Mouse (Mus musculus) stomach, postnatal 0 days (tissue): ENCODE data around the gene Slc45a2. TPM values are rescaled to one million over a fixed set of nuclear protein-coding genes. Genes with fewer than 3 reads are reported as not detected.
"Not testable (repeated sequence)": the region's sequence is repeated elsewhere in the genome, so short reads cannot be mapped to it uniquely, and the experiment has no call there.

Source experiments
- ATAC-seq: fragments of 200-750 bp; cut with Nextera tagmentation; 2 replicates; pipeline ENCODE4 v1.8.0; 2017; ENCODE audit not compliant: low FRiP score, low TSS enrichment
- DNase-seq: peaks from one replicate; pipeline ENCODE4 v3.0.0-alpha.2; 2016; ENCODE audit warnings: low spot score
- H3K27ac ChIP-seq: fragments of 300-500 bp; sonication (generic); replicated peaks from 2 replicates; pipeline ENCODE4 v1.5.1; 2014; ENCODE audit warnings: mild to moderate bottlenecking, control low read depth
- H3K27me3 ChIP-seq: fragments of 300-500 bp; sonication (generic); 2 replicates; pipeline ENCODE4 v1.6.1; 2014; ENCODE audit warnings: low read length; ENCODE audit not compliant: control insufficient read depth, insufficient read depth
- H3K36me3 ChIP-seq: fragments of 300-500 bp; sonication (generic); 2 replicates; pipeline ENCODE4 v1.6.1; 2014; ENCODE audit warnings: low read length, mixed read lengths; ENCODE audit not compliant: control insufficient read depth, insufficient read depth
- H3K4me1 ChIP-seq: fragments of 300-500 bp; sonication (generic); replicated peaks from 2 replicates; pipeline ENCODE4 v1.6.1; 2014; ENCODE audit warnings: antibody characterized with exemption; ENCODE audit not compliant: control insufficient read depth, insufficient read depth
- H3K4me2 ChIP-seq: fragments of 300-500 bp; sonication (generic); replicated peaks from 2 replicates; pipeline ENCODE4 v1.6.1; 2014; ENCODE audit warnings: low read depth, mild to moderate bottlenecking, control low read depth, moderate library complexity
- H3K4me3 ChIP-seq: fragments of 300-500 bp; sonication (generic); 2 replicates; pipeline ENCODE4 v1.5.1; 2014; ENCODE audit warnings: low read depth, low read length, control low read depth
- H3K9ac ChIP-seq: fragments of 300-500 bp; sonication (generic); 2 replicates; pipeline ENCODE4 v1.6.1; 2014; ENCODE audit warnings: mild to moderate bottlenecking, low read length, control low read depth, mixed read lengths
- H3K9me3 ChIP-seq: fragments of 300-500 bp; sonication (generic); 2 replicates; pipeline ENCODE4 v1.6.1; 2016; ENCODE audit warnings: low read length; ENCODE audit not compliant: control insufficient read depth
- CTCF ChIP-seq: IDR thresholded peaks from 2 replicates; pipeline ENCODE4 v1.5.1; 2016; ENCODE audit warnings: antibody characterized with exemption, low read depth, mild to moderate bottlenecking, moderate library complexity
- EP300 ChIP-seq: optimal IDR thresholded peaks from 2 replicates; pipeline ENCODE3; 2016; ENCODE audit warnings: antibody characterized with exemption
- WGBS: fragments of 180-500 bp; shearing (Covaris S2); extraction: QIAGEN DNeasy Blood & Tissue Kit; methylation state at CpG from one replicate; pipeline ENCODE4 v1.1.7; 2014; 5-methylcytosine and 5-hydroxymethylcytosine counted together
- polyA plus RNA-seq: library from polyadenylated mRNA; unstranded; fragments of >200 nt; fragmentation: Nextera tagmentation; extraction: Ambion mirVana; gene quantifications from 2 replicates; pipeline ENCODE4 v1.2.1, GENCODE M21; 2015

The Slc45a2 gene
- polyA plus RNA-seq, 1 experiment from 2014 or later, result not detected

DNA sequence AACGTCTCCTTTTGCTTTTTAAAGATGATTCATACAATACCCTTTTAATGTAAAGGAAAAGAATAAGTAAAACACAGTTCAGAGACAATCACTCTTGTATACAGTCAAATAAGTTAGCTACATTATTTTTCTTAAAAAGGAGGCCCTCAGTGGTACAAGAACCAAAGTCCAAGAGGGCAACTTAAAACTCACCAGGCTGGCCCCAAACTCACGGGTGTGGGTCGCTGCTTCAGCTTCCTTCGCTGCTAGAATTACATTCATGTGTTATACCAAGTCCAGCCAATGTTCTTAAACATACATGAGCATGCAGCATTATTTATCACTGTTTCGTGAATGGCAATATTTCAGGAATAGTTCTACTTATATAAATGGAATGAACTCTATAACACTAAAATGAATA is 29.7 kb upstream of the Slc45a2 start:
- no peak overlapping the region for H3K27ac ChIP-seq
- ATAC-seq (no peak), DNase-seq (no peak)
- H3K9ac ChIP-seq, result no peak overlapping the region
- 77% methylated on average over 5 of the region's 5 CpGs for WGBS
- no peaks in the 10 kb centered on the region for H3K4me1 ChIP-seq
- no peaks in the 10 kb centered on the region for H3K36me3 ChIP-seq
- no peaks in the 10 kb centered on the region for H3K9me3 ChIP-seq
- TF ChIP-seq EP300 (no peak), CTCF (no peak)
- H3K4me3 ChIP-seq, result no peak overlapping the region
- H3K4me2 ChIP-seq, result no peak overlapping the region
- no peaks in the 10 kb centered on the region for H3K27me3 ChIP-seq

DNA sequence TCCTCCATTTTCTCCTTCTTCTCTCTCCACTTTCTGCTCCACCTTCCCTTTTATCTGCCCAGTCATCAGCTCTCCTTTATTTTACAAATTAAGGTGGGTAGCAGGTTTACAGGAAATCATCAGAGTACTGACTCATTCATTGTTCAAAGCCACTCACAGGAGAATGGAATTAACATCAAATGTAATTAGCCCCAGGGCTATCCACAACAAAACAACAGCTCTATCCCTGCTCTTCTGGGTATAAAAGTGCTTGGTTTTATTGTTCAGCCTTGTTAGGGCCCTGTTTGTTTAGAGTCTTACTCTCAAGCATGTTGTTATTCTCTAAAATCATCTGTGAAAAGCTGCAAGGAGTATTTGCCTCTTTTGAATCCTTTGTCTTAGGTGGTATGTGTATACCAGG is 23.4 kb upstream of the Slc45a2 start:
- no peak for ATAC-seq
- TF ChIP-seq CTCF, result no peak
- no peak for TF ChIP-seq EP300

DNA sequence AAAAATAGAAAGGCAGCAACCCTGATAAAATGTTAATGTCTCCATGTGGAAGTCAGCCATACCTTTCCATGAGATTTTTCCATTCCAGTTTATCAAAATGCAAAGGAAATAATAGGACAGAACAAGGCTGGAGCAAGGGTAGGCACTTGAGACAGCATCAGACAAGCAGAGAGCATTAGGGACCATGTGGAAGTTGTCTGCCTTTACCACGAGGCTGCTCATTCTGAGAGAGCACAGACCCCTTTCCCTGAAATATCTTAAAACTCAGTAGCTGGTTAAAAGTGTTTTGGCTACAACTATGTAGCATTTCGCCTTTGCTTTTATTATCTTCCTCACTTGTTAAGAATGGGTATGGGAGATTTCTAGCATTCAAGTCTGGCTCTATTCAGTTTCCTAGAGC is 19.8 kb upstream of the Slc45a2 start:
- H3K9me3 ChIP-seq, result no peaks in the 10 kb centered on the region
- no peak overlapping the region for H3K27ac ChIP-seq
- no peaks in the 10 kb centered on the region for H3K27me3 ChIP-seq
- 0 out of 2 replicates have a peak, but pooled peaks cover 2% of the 10 kb centered on the region for H3K4me1 ChIP-seq
- WGBS, result 62% methylated on average over 2 of the region's 2 CpGs
- no peak overlapping the region for H3K9ac ChIP-seq
- H3K36me3 ChIP-seq, result no peaks in the 10 kb centered on the region
- TF ChIP-seq CTCF (no peak), EP300 (no peak)
- ATAC-seq (no peak), DNase-seq (no peak)
- no peak overlapping the region for H3K4me2 ChIP-seq
- no peak overlapping the region for H3K4me3 ChIP-seq

More for the DNA sequence above, 23.4 kb upstream of the Slc45a2 start:
- no peaks in the 10 kb centered on the region for H3K4me1 ChIP-seq
- H3K9ac ChIP-seq, result no peak overlapping the region
- DNase-seq, result no peak
- no peak overlapping the region for H3K4me3 ChIP-seq
- no peaks in the 10 kb centered on the region for H3K36me3 ChIP-seq
- no peaks in the 10 kb centered on the region for H3K9me3 ChIP-seq
- H3K27me3 ChIP-seq, result no peaks in the 10 kb centered on the region
- no peak overlapping the region for H3K4me2 ChIP-seq
- H3K27ac ChIP-seq, result no peak overlapping the region

DNA sequence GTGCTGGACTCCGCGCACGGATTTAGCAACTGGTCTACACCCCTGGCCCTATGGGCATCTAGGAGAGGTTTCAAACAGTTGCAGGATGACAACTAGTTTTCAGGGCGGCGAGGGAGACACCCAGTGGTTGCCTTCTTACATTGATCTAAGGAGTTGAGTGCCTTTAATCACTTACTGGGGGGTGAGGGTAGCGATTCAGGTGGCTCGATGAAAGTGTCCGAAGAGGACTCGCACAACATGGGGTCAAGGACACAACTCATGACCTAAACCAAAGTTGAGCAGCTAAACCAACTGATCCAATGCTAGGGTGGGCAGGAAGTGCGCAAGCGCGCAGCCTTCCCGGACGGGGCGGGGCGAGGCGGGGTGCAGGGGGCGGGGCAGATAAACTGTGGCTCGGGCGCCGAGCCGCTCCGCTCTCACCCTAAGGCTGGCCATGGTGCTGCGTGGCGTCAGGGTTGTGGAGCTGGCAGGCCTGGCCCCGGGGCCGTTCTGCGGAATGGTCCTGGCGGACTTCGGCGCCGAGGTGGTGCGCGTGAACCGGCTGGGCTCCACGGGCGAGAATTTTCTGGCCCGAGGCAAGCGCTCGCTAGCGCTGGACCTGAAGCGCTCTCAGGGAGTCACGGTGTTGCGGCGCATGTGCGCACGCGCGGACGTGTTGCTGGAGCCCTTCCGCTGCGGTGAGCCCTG is 19.0 kb upstream of the Slc45a2 start, which contains the start of gene Amacr:
Gene Amacr (plus strand): TSS at position 380 of the 687 bp plus-strand sequence.
- Histone ChIP-seq H3K9ac (peak within 1 kb of the TSS; percentile 71), H3K27ac (peak within 1 kb of the TSS; percentile 86), H3K9me3 (no peaks in the 10 kb centered on the region), H3K4me3 (peak within 1 kb of the TSS; percentile 68), H3K4me1 (0 out of 2 replicates have a peak, but pooled peaks cover 2% of the 10 kb centered on the region), H3K36me3 (0 out of 2 replicates have a peak, but pooled peaks cover 2% of the 10 kb centered on the region), H3K4me2 (peak within 1 kb of the TSS; percentile 71), H3K27me3 (no peaks in the 10 kb centered on the region)
- under 1% methylated on average over 47 of the region's 52 CpGs for WGBS
- peak; percentile 94 for DNase-seq
- TF ChIP-seq EP300, result no peak
- peak; percentile 73 for TF ChIP-seq CTCF
- ATAC-seq, result peak; percentile 99

DNA sequence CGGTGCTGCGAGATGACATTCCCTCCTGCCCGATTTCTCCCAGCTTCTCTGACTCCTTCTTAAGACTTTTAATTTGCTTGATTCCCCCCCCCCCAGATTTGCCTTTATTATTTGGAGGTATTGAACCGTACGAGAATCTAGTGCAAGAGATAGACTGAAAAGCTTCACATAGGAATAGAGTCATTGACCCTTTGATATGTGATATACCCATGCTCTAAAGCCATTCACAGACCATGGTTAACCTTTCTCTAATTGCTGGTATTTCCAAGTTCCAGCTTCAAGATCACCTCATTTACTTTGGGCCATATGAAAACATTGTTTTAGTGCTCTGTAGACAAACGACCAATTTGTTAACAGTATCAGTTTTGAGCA is 18.5 kb upstream of the Slc45a2 start:
- no peaks in the 10 kb centered on the region for H3K9me3 ChIP-seq
- 0 out of 2 replicates have a peak, but pooled peaks cover 2% of the 10 kb centered on the region for H3K36me3 ChIP-seq
- H3K4me3 ChIP-seq, result peak overlapping the region; percentile 68
- H3K9ac ChIP-seq, result peak overlapping the region; percentile 71
- DNase-seq (no peak), ATAC-seq (no peak)
- H3K4me1 ChIP-seq, result 0 out of 2 replicates have a peak, but pooled peaks cover 2% of the 10 kb centered on the region
- H3K27me3 ChIP-seq, result no peaks in the 10 kb centered on the region
- H3K4me2 ChIP-seq, result peak overlapping the region; percentile 71
- peak overlapping the region; percentile 86 for H3K27ac ChIP-seq
- 4% methylated on average over 6 of the region's 6 CpGs for WGBS
- TF ChIP-seq CTCF (no peak), EP300 (no peak)

DNA sequence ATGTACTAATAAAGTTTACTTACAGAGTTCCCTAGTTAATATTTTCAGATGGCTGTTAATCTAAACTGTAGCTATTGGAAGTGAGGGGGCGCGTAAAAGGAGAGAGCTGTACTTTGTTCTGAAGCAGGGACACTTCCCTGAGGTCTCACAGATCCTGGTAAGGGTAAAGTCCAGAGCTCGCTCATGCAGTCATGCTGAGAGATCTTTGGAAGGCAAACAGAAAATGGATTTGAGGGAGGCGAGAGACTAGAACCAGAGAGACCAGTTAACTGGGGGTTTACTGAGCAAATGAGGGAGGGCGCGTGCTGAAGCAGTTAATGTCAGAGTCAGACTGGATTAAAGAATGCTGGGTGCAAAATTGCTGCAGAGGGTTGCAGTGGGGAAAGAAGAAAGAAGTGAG is 14.8 kb upstream of the Slc45a2 start:
- Histone ChIP-seq H3K9ac (no peak overlapping the region), H3K9me3 (no peaks in the 10 kb centered on the region), H3K36me3 (0 out of 2 replicates have a peak, but pooled peaks cover 4% of the 10 kb centered on the region), H3K4me1 (0 out of 2 replicates have a peak, but pooled peaks cover 2% of the 10 kb centered on the region), H3K27me3 (no peaks in the 10 kb centered on the region), H3K4me2 (no peak overlapping the region), H3K27ac (no peak overlapping the region), H3K4me3 (no peak overlapping the region)
- DNase-seq, result peak; percentile 20
- 72% methylated on average over 6 of the region's 6 CpGs for WGBS
- no peak for ATAC-seq
- no peak for TF ChIP-seq EP300
- TF ChIP-seq CTCF, result no peak

DNA sequence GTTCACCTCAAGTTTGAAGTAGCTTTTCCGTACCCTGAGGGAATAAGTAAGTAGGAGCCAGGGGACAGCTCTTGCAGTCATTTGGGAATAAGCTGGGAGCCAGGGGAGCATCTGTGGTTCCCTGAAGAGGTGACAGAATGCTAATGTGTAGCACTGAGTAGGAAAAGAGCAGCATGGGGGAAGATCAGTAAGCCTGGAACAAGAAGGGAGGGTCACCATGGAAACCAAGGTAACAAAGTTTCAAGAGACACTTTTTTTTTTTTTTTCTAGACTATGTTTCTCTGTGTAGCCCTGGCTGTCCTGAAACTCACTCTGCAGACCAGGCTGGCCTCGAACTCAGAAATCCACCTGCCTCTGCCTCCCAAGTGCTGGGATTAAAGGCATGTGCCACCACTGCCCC is 14.0 kb upstream of the Slc45a2 start:
- H3K4me3 ChIP-seq, H3K27me3 ChIP-seq, H3K9ac ChIP-seq, H3K27ac ChIP-seq, DNase-seq, H3K4me1 ChIP-seq, H3K36me3 ChIP-seq, ATAC-seq, H3K4me2 ChIP-seq, H3K9me3 ChIP-seq: not testable (repeated sequence)
- 79% methylated on average over 2 of the region's 2 CpGs for WGBS
